Mouse (Mus musculus) adrenal gland, adult 8-10 months (tissue): ENCODE measurements around the gene Mrto4. TPM values are rescaled to one million over a fixed set of nuclear protein-coding genes. Genes with fewer than 3 reads are reported as not detected.

Source experiments
- microRNA-seq, 2 experiments: library from miRNA; unstranded; fragments of <30 nt; microRNA quantifications; one replicate each; pipeline ENCODE4 v1.2.0; 2022
- total RNA-seq, 4 experiments: library from RNA; stranded (reverse); gene quantifications; 2 replicates each; pipeline ENCODE4 v1.2.4; 2022

Gene Mrto4
- total RNA-seq, 4 experiments from 2014 or later, result 61.8 to 65.3 (median 63.0) TPM

Small RNAs within 50 kb of the gene (microRNA-seq; reads per million reads assigned to microRNA genes)
- 0 reads per million in 2 experiments for gene Gm24245
- 0 to 0.18 reads per million in 2 experiments for gene Gm25732

Other genes with a start within 250 kb of the Mrto4 start
- gene Minos1, start 221.5 kb downstream of the Mrto4 start, total RNA-seq, result 100 to 1,000 TPM; 273 to 460 (median 363) TPM
- 100 to 1,000 TPM; 357 to 412 (median 388) TPM for gene Capzb, start 159.7 kb downstream of the Mrto4 start, total RNA-seq
- 10 to 100 TPM; 10.3 to 12.0 (median 11.6) TPM for gene Pqlc2, start 41.9 kb downstream of the Mrto4 start, total RNA-seq
- gene Akr7a5, start 41.8 kb downstream of the Mrto4 start, total RNA-seq, result 10 to 100 TPM; 65.4 to 73.5 (median 68.8) TPM
- 100 to 1,000 TPM in 1 of 4 experiments, 10 to 100 TPM in 3; 68.1 to 102 (median 84.3) TPM for gene Emc1, start within 50 bp of the Mrto4 start, total RNA-seq
- 100 to 1,000 TPM; 130 to 207 (median 167) TPM for gene Ubr4, start within 50 bp of the Mrto4 start, total RNA-seq
- 10 to 100 TPM; 10.7 to 13.3 (median 12.0) TPM for gene Iffo2, start 178.0 kb upstream of the Mrto4 start, total RNA-seq